Mouse (Mus musculus) liver (tissue): Measurements from ENCODE around the gene Mbd4.

Experiments used
- DNase-seq: peaks from one replicate; pipeline ENCODE4 v3.0.0-alpha.2; 2020; ENCODE audit warnings: mixed read lengths

Gene Mbd4

DNA sequence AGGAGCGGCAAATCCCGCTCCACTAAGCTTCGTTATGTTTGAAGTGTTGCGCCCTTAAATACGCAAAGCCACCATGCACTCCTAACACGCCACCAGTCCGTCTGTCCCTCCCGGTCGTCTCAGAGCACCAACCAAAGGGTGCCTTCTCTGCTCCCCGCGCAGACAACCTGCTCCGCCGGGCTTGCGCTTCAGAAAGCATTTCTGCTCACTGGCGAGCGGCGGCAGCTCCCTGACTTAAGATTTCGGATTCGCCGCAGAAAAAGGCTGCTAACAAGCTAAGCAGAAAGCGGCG, 45.0 kb downstream of the Mbd4 start:
- no peak for DNase-seq

DNA sequence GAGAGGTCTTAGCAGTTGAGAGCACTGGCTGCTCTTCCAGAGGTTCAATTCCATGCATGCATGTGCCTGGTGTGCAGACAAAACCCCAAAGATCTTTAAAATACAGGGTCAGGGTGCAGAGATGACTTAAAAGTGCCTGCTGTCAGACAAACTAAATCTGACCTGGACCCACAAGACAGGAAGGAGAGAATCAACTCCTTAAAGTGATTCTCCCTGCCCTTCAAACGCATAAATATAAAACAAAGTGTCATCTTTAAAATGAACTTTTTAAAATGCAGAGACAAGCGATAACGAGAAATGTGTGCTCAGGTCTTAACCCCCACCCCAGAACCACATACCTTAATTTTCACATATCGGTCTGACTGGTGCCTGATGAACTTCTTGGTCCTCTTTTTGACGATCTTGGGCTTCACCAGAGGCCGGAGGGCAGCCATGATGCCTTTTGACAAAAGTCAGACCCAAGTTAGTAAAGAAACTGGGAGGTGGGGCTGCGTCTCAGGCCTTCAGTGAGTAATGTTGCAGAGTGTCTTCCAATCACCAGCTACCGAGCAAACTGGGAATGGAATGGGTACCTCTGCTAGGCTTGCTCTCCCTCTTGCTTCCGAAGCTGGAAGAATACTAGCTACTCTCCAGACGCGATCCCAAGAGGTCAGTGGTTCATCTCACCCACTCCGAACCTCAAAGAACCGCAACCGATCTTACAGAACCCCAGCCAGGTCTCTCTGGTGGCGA, 45.5 kb downstream of the Mbd4 start:
- DNase-seq, result no peak

DNA sequence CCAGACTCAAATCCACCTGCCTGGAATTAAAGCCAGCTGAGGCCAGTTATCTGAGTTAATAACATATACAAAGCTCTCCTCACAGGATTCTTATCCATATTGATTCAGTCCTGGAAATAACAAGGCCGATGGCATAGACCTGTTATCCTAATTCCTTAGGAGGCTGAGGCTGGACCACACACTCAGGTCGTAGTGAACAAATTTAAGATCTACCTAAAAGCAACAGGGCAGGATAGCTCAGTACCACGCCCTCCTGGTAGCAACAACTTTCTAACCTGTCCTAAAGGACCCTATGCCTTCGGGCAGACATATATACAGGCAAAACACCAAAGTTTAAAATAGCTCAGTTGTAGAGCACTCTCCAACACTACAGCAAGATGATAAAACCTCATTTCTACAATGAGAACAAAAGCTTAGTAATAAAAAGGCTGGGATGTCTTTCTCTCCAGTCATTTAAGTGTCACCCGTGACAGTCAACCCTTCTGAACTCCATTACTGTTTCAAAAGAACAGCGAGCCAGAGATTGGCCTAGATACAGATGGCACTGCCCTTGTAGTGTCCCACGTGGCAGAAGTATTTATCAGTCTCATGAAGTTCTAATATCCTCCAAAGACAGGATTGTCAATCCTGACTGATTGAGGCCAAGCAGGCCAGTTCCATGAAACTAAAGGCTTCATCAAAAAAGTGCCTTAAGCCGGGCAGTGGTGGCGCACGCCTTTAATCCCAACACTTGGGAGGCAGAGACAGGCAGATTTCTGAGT, 48.6 kb downstream of the Mbd4 start:
- DNase-seq, result no peak

DNA sequence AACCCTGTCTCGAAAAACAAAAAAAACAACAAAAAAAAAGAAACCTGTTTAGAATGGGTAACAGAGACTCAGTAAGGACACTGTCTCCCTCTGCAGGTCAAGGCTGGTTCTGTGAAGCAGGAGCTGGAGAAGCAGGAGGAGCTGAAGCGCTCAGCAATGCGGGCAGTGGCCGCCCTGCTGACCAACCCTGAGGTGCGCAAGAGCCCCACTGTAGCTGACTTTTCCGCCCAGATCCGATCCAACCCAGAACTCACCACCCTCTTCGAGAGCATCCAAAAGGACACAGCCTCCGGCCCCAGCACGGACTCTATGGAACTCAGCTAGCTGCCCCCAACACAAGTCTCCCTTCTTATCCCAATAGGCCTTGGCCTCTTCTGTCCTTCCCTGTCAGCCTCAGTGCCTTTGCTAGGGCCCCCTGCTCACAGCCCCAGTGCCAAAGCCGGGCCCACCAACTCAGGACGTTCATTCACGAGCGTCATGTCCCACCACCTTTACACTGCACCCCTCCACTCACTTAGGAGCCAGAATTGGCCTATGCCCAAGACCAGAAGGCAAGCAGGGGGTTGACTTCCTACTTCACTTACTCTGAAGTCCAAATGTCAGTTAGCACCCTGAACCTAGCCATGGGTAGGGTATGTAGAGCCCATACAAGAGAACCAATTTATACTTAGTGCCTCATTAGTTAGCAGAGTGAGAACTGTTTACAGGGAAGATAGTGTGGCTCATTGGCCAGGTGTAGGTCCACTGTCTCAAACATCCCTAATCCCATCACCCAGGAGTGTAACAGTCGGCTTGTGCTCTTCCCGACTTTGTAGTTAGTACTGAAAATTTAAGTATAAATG, 49.4 kb downstream of the Mbd4 start:
- DNase-seq, result peak; percentile 68

DNA sequence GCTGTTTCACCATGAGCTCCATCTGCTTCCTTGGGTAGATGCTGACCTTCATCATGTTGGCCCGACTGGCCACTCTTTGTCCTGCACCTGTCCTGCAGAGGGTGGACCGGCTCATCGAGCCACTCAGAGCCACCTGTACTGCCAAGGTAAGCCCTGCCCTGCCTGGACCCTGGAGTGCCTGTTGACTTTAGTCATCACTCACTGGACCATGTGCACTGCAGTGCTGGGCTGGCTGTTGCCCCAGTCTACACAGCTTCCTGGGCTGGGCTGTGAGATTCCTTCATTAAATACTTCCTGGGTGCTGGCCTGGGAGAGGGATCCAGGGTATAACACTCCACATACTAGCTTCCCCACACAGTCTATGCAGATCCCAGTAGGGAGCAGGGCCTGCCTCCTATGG, 51.4 kb downstream of the Mbd4 start:
- no peak for DNase-seq

DNA sequence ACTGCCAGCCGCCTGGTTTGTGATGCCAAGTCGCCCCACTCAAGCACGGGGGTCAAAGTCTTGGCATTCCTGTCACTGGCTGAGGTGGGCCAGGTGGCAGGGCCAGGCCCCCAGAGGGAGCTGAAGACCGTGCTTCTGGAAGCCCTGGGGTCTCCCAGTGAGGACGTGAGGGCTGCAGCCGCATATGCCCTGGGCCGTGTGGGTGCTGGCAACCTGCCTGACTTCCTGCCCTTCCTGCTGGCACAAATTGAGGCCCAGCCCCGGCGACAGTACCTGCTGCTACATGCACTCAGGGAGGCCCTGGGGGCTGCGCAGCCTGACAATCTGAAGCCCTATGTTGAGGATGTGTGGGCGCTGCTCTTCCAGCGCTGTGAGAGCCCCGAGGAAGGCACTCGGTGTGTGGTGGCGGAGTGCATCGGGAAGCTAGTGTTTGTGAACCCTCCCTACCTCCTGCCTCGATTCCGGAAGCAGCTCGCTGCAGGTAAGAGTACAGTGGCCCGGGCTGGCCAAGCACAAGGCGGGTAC, 60.4 kb downstream of the Mbd4 start:
- DNase-seq, result no peak

DNA sequence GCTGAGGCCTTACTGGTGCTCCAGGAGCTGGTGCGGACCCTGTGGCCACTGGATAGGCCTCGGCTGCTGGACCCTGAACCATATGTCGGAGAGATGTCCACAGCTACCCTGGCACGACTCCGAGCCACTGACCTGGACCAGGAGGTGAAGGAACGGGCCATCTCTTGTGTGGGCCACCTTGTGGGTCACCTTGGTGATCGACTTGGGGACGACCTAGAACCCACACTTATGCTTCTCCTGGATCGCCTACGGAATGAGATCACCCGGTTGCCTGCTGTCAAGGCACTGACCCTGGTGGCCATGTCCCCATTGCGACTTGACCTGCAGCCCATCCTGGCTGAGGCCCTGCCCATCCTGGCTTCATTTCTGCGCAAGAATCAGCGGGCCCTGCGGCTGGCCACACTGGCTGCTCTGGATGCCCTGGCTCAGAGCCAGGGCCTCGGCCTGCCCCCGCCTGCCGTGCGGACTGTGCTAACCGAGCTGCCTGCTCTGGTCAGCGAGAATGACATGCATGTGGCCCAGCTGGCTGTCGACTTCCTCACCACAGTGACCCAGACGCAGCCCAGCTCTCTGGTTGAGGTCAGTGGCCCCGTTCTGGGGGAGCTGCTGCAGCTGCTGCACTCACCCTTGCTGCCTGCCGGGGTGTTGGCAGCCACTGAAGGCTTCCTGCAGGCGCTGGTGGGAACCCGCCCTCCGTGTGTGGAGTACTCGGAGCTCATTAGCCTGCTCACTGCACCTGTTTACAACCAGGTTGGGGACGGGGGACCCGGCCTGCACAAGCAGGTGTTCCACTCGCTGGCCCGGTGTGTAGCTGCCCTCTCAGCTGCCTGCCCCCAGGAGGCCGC, 61.1 kb downstream of the Mbd4 start:
- no peak for DNase-seq

DNA sequence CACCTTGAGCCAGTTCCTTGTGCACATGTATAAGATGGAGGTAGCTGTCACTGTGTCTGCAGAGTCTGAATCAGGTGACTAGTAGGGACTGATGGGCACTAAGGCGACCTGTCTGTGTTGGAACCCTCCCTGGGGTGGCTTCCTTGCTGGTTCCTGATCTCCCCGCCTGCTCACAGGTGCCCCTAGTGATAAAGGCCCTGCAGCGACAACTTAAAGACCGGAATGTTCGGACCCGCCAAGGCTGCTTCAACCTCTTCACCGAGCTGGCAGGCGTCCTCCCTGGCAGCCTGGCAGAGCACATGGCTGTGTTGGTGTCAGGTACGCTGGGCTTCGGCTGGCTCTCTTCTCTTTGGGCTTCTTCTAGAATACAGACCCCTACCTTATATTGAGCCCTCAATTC, 62.2 kb downstream of the Mbd4 start:
- DNase-seq, result no peak
